Mouse (Mus musculus): ENCODE data around the gene Npas3.

- TF ChIP-seq EP300 (IDR thresholded peaks at IDR 0.05; ENCODE audit: insufficient read depth, low read depth, low read length) (no peak), POLR2A (IDR thresholded peaks at IDR 0.05; ENCODE audit: insufficient read depth, low read depth, low read length) (no peak), CTCF (IDR thresholded peaks at IDR 0.05) (no peak)
Observed at GRCm38 (mm10) chr12:53838541-53838940, 590.1 kb downstream of the Npas3 start.

Measured in heart, adult 2 months (tissue).